19 mouse cellular contexts compared by ENCODE assay signal in the genomic region with DNA sequence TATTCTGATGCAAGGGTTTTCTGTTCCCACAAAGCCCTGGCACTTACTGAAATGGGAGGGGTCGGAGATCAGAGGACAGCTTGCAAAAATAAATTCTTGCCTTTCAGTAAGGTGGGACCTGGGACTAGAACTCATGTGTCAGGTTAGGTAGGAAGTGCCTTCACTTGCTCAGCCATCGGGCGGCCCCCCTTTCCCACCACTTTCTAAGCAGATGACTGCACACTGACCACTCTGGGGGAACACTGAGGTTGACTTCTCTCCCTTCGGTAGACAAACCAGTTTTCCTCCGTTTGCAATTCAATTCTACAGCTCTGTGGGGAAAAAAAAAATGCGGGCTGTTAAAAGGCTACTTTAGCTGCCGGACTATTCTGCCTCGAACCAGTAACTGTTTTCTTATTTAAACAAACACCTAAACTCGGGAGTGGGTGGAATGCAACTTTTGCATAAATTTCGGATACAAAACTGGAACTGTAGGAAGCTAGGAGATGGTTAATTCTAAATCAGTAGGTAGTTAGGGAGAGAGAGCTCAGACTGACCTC. TPM values are rescaled to one million over a fixed set of nuclear protein-coding genes. Genes with fewer than 3 reads are reported as not detected.
DNase-seq lines count a peak whose midpoint lies in the region; ATAC-seq lines count a peak whose summit lies in the region.
"Had no signal": no experiment of that assay in that cellular context is flagged by ENCODE, and none has a peak within 500 bp of the region (broad histone marks: within the 10 kb centered on the region; RNA-seq: fewer than 3 reads in every experiment).

No protein-coding gene starts in this region.

- WGBS in midbrain, embryonic 11.5 days: 29% methylated on average over 10 of the region's 10 CpGs
- 28% methylated on average over 10 of the region's 10 CpGs for WGBS in midbrain, embryonic 14.5 days
- WGBS in embryonic facial prominence, embryonic 11.5 days: 23% methylated on average over 10 of the region's 10 CpGs

- intact Hi-C loops in left cerebral cortex, postnatal 10 days (cut with DNase I): no loop called here

- H3K9me3 ChIP-seq in midbrain, embryonic 11.5 days (ENCODE audit: control insufficient read depth, low read length): no peaks in the 10 kb centered on the region
- no peaks in the 10 kb centered on the region for H3K9me3 ChIP-seq in midbrain, embryonic 14.5 days (ENCODE audit: control insufficient read depth, low read length)
- H3K9me3 ChIP-seq in embryonic facial prominence, embryonic 11.5 days (replicated peaks; ENCODE audit: control insufficient read depth, low read length): no peaks in the 10 kb centered on the region
- H3K9me3 ChIP-seq: midbrain, embryonic 13.5 days had no signal

- no peak overlapping the region for H3K9ac ChIP-seq in midbrain, embryonic 11.5 days (ENCODE audit: low read length)
- no peak overlapping the region for H3K9ac ChIP-seq in midbrain, embryonic 14.5 days (replicated peaks; ENCODE audit: low read length)
- no peak overlapping the region for H3K9ac ChIP-seq in embryonic facial prominence, embryonic 11.5 days (replicated peaks; ENCODE audit: low read length)
- H3K9ac ChIP-seq: liver, embryonic 14.5 days; midbrain, embryonic 13.5 days had no signal

- H3K4me2 ChIP-seq in midbrain, embryonic 11.5 days: no peak overlapping the region
- no peak overlapping the region for H3K4me2 ChIP-seq in midbrain, embryonic 14.5 days (ENCODE audit: low read length)
- H3K4me2 ChIP-seq in embryonic facial prominence, embryonic 11.5 days (ENCODE audit: low read depth, low read length): no peak overlapping the region
- H3K4me2 ChIP-seq: midbrain, embryonic 13.5 days had no signal

- peaks cover 12% of the 10 kb centered on the region for H3K4me1 ChIP-seq in midbrain, embryonic 11.5 days (ENCODE audit: control insufficient read depth, insufficient read depth, low read length)
- H3K4me1 ChIP-seq in midbrain, embryonic 14.5 days (ENCODE audit: control insufficient read depth, insufficient read depth, low read length): peaks cover 8% of the 10 kb centered on the region; the same call in 1 of the 2 replicates
- no peaks in the 10 kb centered on the region for H3K4me1 ChIP-seq in embryonic facial prominence, embryonic 11.5 days (ENCODE audit: control insufficient read depth, insufficient read depth, low read length)

- H3K27me3 ChIP-seq in midbrain, embryonic 11.5 days (ENCODE audit: control insufficient read depth, insufficient read depth, low read length): no peaks in the 10 kb centered on the region
- no peaks in the 10 kb centered on the region for H3K27me3 ChIP-seq in midbrain, embryonic 14.5 days (ENCODE audit: control insufficient read depth, insufficient read depth, low read length)
- no peaks in the 10 kb centered on the region for H3K27me3 ChIP-seq in embryonic facial prominence, embryonic 11.5 days (ENCODE audit: control insufficient read depth, insufficient read depth, low read length)

- no peak overlapping the region for H3K27ac ChIP-seq in midbrain, embryonic 11.5 days (ENCODE audit: low read depth, low read length)
- H3K27ac ChIP-seq in midbrain, embryonic 14.5 days (replicated peaks; ENCODE audit: low read depth, low read length): no peak overlapping the region
- H3K27ac ChIP-seq in embryonic facial prominence, embryonic 11.5 days (replicated peaks; ENCODE audit: low read depth, low read length): no peak overlapping the region
- H3K27ac ChIP-seq: liver, embryonic 14.5 days; midbrain, embryonic 13.5 days had no signal

- no peak overlapping the region for H3K4me3 ChIP-seq in midbrain, embryonic 11.5 days (ENCODE audit: low read depth, low read length)
- no peak overlapping the region for H3K4me3 ChIP-seq in midbrain, embryonic 14.5 days (replicated peaks; ENCODE audit: low read depth, low read length)
- no peak overlapping the region for H3K4me3 ChIP-seq in embryonic facial prominence, embryonic 11.5 days (ENCODE audit: low read depth, low read length)
- H3K4me3 ChIP-seq: midbrain, embryonic 13.5 days had no signal

- no peak for ATAC-seq in midbrain, embryonic 11.5 days (ENCODE audit: low FRiP score)
- no peak for ATAC-seq in midbrain, embryonic 14.5 days (ENCODE audit: low FRiP score, low TSS enrichment)
- ATAC-seq in embryonic facial prominence, embryonic 11.5 days (replicated peaks; ENCODE audit: insufficient number of reproducible peaks, low FRiP score, low TSS enrichment, low read depth): no peak
- no peak for ATAC-seq in megakaryocyte-erythroid progenitor cell, adult 5-6 weeks (replicated peaks; ENCODE audit: low FRiP score, low TSS enrichment, poor library complexity, severe bottlenecking)
- ATAC-seq: inflammation-experienced regulatory T-cells, adult 6 months; midbrain, embryonic 13.5 days had no signal

- peak; percentile 42 for DNase-seq in kidney, adult 11 months
- DNase-seq in kidney, adult 9 months: no peak
- peak; percentile 91 for DNase-seq in midbrain, embryonic 11.5 days (ENCODE audit: low spot score, missing footprints)
- DNase-seq in midbrain, embryonic 14.5 days: no peak
- DNase-seq in embryonic facial prominence, embryonic 11.5 days (ENCODE audit: low spot score): peak; percentile 32
- DNase-seq in kidney, postnatal 4 days: peak; percentile 27 to 64
- DNase-seq in left cerebral cortex, postnatal 10 days (ENCODE audit: extremely low spot score in 1 of 2, low spot score in 2 of 2): no peak
- DNase-seq: adrenal gland, postnatal 25 days; cerebellum, adult 2 months; heart, adult 11 months; heart, postnatal 4 days; left cerebral cortex, postnatal 4 days; lung, postnatal 36 days; retina, postnatal 1 day had no signal

- no peaks in the 10 kb centered on the region for H3K36me3 ChIP-seq in midbrain, embryonic 11.5 days (ENCODE audit: control insufficient read depth, insufficient read depth, low read length)
- no peaks in the 10 kb centered on the region for H3K36me3 ChIP-seq in midbrain, embryonic 14.5 days (ENCODE audit: control insufficient read depth, insufficient read depth, low read length)
- no peaks in the 10 kb centered on the region for H3K36me3 ChIP-seq in embryonic facial prominence, embryonic 11.5 days (replicated peaks; ENCODE audit: control insufficient read depth, insufficient read depth, low read depth, low read length)
- H3K36me3 ChIP-seq: midbrain, embryonic 13.5 days had no signal

RNA-seq across cellular contexts. Expression of gene B3gnt7, which starts 8.9 kb away (rescaled TPM):
- 2.0 and 2.5 TPM in 2 replicates for polyA plus RNA-seq in midbrain, embryonic 11.5 days (2014; fragmentation: Nextera tagmentation; extraction: Ambion mirVana)
- polyA plus RNA-seq in midbrain, embryonic 14.5 days (2014; fragmentation: Nextera tagmentation; extraction: Ambion mirVana): 5.9 and 7.0 TPM in 2 replicates
- 5.1 and 6.1 TPM in 2 replicates for polyA plus RNA-seq in embryonic facial prominence, embryonic 11.5 days (2014; fragmentation: Nextera tagmentation; extraction: Ambion mirVana)
- 1 to 10 TPM; 2.4 to 3.1 TPM for total RNA-seq in left cerebral cortex, postnatal 10 days (2021)
- total RNA-seq in megakaryocyte-erythroid progenitor cell, adult 5-6 weeks (2014; fragmentation: Nextera tagmentation): 1.4 and 2.4 TPM in 2 replicates
- 4.0 TPM in 1 of 2 replicates, not detected in the other for total RNA-seq in megakaryocyte-erythroid progenitor cell, adult 5-6 weeks (2017)
- total RNA-seq: gastrocnemius, adult 8-10 months had no signal
- polyA plus RNA-seq: inflammation-experienced regulatory T-cells, adult 6 months had no signal

RNA-seq across cellular contexts. Expression of gene Ncl, which starts 47.7 kb away (rescaled TPM):
- polyA plus RNA-seq in midbrain, embryonic 11.5 days (2014; fragmentation: Nextera tagmentation; extraction: Ambion mirVana): 339 and 375 TPM in 2 replicates
- polyA plus RNA-seq in midbrain, embryonic 14.5 days (2014; fragmentation: Nextera tagmentation; extraction: Ambion mirVana): 153 and 154 TPM in 2 replicates
- polyA plus RNA-seq in embryonic facial prominence, embryonic 11.5 days (2014; fragmentation: Nextera tagmentation; extraction: Ambion mirVana): 391 and 429 TPM in 2 replicates
- 100 to 1,000 TPM; 177 to 184 TPM for total RNA-seq in left cerebral cortex, postnatal 10 days (2021)
- total RNA-seq in megakaryocyte-erythroid progenitor cell, adult 5-6 weeks (2014; fragmentation: Nextera tagmentation): 973 and 1,006 TPM in 2 replicates
- 1,472 and 1,577 TPM in 2 replicates for total RNA-seq in megakaryocyte-erythroid progenitor cell, adult 5-6 weeks (2017)

Comparison
In these comparisons a context has a peak if more than half of its experiments do, and no peak if none do; other contexts are left out.
1. DNase-seq: peak in kidney, adult 11 months (single experiment), midbrain, embryonic 11.5 days (single experiment), embryonic facial prominence, embryonic 11.5 days (single experiment) and kidney, postnatal 4 days (2 of 2); none in kidney, adult 9 months (single experiment), midbrain, embryonic 14.5 days (single experiment) and left cerebral cortex, postnatal 10 days (0 of 2).